Mouse (Mus musculus) bone marrow macrophage, adult 2 months (primary cell): Measurements from ENCODE around the gene Dpagt1. TPM values are rescaled to one million over a fixed set of nuclear protein-coding genes. Genes with fewer than 3 reads are reported as not detected.
A peak's percentile ranks its signal among the peaks of the same experiment; 100 is the strongest.
"Not testable (repeated sequence)": the region's sequence is repeated elsewhere in the genome, so short reads cannot be mapped to it uniquely, and the experiment has no call there.

Source experiments
- H3K27ac ChIP-seq: 2 replicates; pipeline ENCODE4 v1.5.1; 2012; ENCODE audit warnings: low read depth, low read length; ENCODE audit not compliant: insufficient read depth
- H3K4me1 ChIP-seq: 2 replicates; pipeline ENCODE4 v1.6.1; 2012; ENCODE audit warnings: low read length; ENCODE audit not compliant: control insufficient read depth, insufficient read depth
- H3K4me3 ChIP-seq: 2 replicates; pipeline ENCODE4 v1.5.1; 2012; ENCODE audit warnings: mild to moderate bottlenecking, low read length, moderate library complexity; ENCODE audit not compliant: insufficient read depth
- CTCF ChIP-seq: IDR thresholded peaks from 2 replicates; pipeline ENCODE4 v1.5.1; 2012; ENCODE audit warnings: low read depth, mild to moderate bottlenecking, low read length, moderate library complexity
- POLR2A ChIP-seq: IDR thresholded peaks from 2 replicates; pipeline ENCODE4 v1.6.1; 2012; ENCODE audit warnings: mild to moderate bottlenecking, low read depth, low read length, borderline replicate concordance
- polyA plus RNA-seq: library from polyadenylated mRNA; stranded (reverse); fragments of >200 nt; gene quantifications from 2 replicates; pipeline ENCODE4 v1.2.4, GENCODE M21; 2012; ENCODE audit not compliant: missing spikeins, insufficient read depth, insufficient read length

Gene Dpagt1
- polyA plus RNA-seq = 44.7 and 49.6 TPM in 2 replicates

DNA sequence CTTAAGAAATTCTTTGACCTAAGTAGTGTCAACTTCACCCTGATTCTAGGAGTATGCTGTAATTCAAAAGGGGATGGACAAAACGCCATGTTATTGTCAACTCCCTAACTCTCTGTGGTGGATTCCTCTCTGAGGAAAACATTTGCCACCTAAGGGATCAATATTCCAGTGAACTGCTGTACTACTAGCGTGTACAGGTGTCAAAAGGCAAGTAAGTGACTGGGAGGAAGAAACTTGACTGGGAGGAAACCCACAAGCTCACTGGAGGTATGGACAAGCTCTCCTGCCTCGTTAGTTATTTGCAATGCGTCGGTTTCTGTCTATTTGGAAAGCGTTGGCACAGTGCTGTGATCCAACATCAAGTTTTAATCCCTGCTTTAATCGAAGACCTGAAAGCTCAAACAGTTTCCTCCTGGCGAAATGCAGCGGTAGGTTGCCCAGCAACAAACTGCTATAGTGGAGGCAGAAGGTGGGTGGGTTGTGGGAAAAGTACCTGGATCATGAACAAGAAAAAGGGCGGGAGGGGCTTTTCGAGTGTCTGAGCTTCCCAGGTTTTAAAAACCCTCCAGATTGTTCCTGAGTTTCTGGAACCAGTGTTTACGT, at the start of gene Dpagt1:
Gene Dpagt1 (plus strand): TSS at position 252 of the 603 bp plus-strand sequence.
- Histone ChIP-seq H3K27ac (peak within 1 kb of the TSS; percentile 76), H3K4me1 (peaks cover 13% of the 10 kb centered on the region), H3K4me3 (peak within 1 kb of the TSS; percentile 68)
- TF ChIP-seq CTCF (no peak), POLR2A (no peak)

DNA sequence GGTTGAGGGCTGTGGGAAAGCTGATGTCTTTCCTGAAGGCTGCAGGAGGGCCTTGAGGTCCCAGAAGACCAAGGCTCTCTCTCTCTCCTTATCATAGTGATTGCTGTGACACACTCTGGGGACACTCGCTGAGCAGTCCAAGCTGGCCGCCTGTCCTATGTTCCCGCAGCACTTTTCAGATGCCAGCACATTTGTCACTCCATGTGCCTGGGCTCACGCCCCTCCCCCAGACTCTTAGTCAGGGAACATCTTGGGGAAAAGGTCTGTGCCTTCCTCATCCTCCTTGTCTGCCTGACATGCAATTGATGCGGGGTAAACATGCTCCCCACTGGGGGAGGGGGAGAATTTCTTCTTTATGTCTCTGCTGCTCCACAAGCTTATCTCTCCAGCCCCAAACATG, 42.6 kb upstream of the Dpagt1 start:
- no peaks in the 10 kb centered on the region for H3K4me1 ChIP-seq
- TF ChIP-seq POLR2A (no peak), CTCF (no peak)
- H3K4me3 ChIP-seq = no peak overlapping the region
- no peak overlapping the region for H3K27ac ChIP-seq

DNA sequence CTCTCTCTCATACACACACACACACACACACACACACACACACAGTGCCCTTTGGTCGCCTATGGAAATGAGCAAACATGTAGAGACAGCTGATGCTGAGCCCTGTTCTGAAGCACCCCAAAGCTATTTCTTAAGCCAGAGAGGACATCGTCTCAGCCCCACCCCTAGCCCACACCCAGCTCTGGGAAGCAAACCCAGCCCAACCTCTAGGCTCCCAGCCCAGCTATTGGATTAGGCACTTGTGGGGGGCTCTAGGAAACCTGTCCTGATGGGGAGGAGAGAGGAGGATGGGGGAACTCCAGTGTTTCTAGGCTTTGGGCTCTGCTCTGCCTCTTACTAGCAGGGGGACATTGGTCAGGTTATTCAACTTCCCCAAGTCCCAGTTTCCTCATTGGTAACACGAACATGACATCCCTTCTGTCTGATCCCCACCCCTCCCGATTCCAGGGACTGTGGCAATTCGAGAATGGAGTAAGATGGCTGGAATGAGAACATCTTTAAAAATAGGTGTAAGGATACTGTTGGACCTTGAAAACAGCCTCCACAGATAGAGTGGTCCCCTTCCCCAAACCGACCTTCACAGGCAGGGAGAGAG, 39.5 kb upstream of the Dpagt1 start:
- no peak for TF ChIP-seq CTCF
- Histone ChIP-seq H3K27ac (no peak overlapping the region), H3K4me3 (no peak overlapping the region)

DNA sequence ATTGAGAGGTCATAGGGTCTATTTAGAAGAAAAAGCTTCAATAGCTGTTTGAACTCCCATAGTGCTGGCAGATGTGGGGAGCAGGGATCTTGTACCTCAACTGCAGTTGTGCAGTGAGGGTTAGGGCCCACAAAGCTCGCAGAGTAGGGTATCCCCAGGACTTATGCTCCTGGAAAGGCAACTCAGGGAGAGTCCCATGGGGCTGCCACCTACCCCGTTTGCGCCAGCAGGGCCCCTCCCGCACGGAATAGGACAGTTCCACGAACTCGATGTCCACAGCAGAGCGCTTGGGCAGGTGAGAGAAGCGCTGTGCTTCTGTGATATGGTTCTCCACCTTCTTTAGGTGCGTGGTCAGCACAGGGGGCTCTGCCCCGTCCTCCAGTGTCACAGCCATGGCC, 38.8 kb upstream of the Dpagt1 start:
- Histone ChIP-seq H3K4me3 (no peak overlapping the region), H3K27ac (no peak overlapping the region), H3K4me1 (no peaks in the 10 kb centered on the region)
- TF ChIP-seq CTCF (no peak), POLR2A (no peak)

More for the DNA sequence above, 39.5 kb upstream of the Dpagt1 start:
- H3K4me1 ChIP-seq = no peaks in the 10 kb centered on the region

DNA sequence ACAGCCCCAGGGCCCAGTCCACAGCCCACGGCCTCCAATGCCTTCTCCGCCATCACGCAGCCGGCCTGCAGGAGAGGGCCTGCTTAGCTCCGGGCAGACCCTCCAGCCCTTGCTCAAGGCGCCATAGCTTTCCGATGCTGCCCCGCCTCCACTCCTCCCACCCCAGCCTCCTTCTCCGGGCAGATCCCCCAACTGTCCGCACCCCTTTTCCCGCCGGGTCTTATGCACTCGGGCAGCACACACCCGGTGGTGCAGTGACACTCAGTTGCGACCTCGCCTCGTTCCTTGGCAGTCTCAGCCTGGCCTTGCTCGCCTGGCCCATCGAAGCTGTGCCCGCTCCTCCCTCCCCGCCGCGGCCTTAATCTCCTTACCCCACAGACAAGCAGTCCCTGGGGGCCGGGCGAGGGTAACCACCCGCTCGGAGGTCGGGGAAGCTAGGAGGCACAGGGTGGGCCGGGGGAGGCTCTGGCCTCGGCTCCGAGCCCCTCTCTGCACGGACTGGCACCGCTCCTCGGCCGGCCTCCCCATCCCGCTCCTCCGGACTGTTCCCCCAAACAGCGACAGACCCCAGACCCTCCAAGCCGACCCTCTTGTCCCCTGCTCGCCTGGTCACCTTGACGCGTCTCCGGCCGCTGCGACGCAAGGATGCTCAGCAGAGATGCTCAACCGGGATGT, 38.3 kb upstream of the Dpagt1 start:
- H3K4me3 ChIP-seq = peak overlapping the region; percentile 6
- H3K4me1 ChIP-seq = no peaks in the 10 kb centered on the region
- no peak overlapping the region for H3K27ac ChIP-seq
- no peak for TF ChIP-seq POLR2A
- TF ChIP-seq CTCF = no peak

DNA sequence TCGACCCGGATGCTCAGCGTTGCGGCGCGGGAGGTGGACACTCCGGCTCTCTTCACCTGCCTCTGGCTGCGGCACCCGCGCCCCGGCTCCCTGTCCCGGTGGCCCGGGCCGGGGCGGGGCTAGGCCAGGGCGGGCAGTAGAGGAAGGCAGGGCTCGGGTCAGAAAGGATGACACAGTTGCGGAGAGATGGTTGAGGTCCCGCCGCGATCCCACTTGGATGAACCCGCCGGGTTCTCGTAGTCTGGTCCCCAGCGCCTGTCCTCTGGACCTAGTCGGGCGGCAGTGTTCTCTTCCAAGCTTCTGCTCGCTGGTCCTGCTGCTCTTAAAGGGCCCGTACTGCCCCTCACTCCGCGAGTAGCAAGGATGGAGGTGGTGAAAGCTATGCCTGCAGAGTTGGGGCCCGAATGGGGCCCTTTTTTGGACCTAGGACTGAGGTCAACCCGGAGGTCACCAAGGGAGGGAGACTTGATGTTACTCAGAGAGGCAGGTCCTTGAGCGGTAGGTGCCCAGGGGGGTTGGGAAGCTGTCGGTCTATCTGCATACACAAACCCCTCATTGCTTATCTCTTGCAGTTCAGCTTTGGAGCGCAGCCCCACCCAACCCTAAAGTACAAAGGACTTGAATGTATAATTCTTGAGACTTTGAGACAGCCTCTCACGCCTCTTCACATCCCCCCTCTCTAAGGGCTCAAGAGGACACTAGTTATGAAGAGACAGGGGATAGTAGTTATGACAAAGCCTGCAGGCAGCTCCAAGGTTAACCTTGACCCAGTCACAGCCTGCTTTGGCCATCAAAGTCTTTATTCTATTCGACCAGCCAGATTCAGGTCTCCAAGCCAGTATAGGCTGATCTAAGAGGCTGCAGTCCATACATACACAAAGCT, 37.5 kb upstream of the Dpagt1 start, which contains the start of gene Abcg4:
Gene Abcg4 (minus strand): TSS at position 540 of the 883 bp plus-strand sequence.
- Histone ChIP-seq H3K4me3 (peak within 1 kb of the TSS; percentile 6), H3K4me1 (no peaks in the 10 kb centered on the region), H3K27ac (no peak within 1 kb of the TSS)
- TF ChIP-seq CTCF = no peak
- no peak for TF ChIP-seq POLR2A

DNA sequence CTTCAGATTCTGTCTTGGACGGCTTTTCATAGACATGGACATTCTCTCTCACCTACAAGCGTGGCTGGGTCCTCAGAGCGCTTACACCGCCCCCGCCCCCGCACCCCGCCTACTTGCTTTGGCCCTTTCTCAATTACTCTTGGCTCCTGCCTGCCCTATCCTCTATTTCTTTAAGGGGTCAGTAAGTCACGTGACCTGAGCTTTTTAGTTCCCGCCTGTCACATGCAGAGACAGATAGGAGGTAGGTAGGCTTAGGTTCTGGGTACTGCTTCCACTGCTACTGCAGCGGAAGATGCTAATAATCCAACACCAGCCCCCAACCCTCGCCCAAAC, 36.9 kb upstream of the Dpagt1 start:
- Histone ChIP-seq H3K4me3 (no peak overlapping the region), H3K27ac (no peak overlapping the region), H3K4me1 (no peaks in the 10 kb centered on the region)
- TF ChIP-seq CTCF = no peak
- no peak for TF ChIP-seq POLR2A

DNA sequence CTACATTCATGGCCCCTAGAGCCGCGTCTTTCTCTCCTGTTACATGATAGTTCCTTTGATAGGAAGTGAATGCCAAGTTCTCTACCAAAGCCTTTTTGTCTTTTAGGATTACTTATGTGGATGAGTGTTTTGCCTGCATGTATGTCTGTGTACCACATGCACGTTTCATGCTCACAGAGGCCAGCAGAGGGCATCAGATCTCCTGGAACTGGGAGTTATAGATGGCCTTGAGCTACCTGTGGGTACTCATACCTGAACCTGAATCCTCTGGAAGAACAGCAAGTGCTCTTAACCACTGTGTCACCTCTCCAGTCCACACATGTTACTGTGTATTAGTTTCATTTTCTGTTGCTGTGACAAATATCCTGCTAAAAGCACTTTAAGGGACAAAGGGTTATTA, 33.3 kb upstream of the Dpagt1 start:
- H3K4me3 ChIP-seq = no peak overlapping the region
- no peaks in the 10 kb centered on the region; the same call in 1 of the 2 replicates for H3K4me1 ChIP-seq
- H3K27ac ChIP-seq = no peak overlapping the region
- TF ChIP-seq CTCF = no peak
- TF ChIP-seq POLR2A = no peak

DNA sequence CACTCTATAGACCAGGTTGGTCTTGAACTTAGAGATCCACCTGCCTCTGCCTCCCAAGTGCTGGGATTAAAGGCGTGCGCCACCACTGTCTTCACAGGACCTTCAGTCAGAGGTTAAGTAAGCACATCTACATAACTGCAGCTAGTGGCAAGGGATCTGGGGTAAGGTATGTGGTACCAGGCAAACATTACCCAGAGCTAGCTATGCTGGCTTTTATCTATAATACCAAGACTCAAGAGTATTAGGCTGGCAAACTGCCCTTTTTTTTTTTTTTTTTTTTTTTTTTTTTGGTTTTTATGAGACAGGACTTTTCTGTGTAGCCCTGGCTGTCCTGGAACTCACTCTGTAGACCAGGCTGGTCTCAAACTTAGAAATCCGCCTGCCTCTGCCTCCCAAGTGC, 25.8 kb upstream of the Dpagt1 start:
- H3K27ac ChIP-seq, H3K4me3 ChIP-seq, H3K4me1 ChIP-seq: not testable (repeated sequence)
